Mouse (Mus musculus): ENCODE data around the gene 9930021J03Rik. TPM values are rescaled to one million over a fixed set of nuclear protein-coding genes. Genes with fewer than 3 reads are reported as not detected.
A peak's percentile ranks its signal among the peaks of the same experiment; 100 is the strongest.

9930021J03Rik gene
- polyA plus RNA-seq, 1 experiment, result 33.7 TPM

GRCm38 (mm10) chr19:29664934-29665333 is 140.9 kb downstream of the 9930021J03Rik start:
- TF ChIP-seq POLR2A (IDR thresholded peaks at IDR 0.05; ENCODE audit: insufficient read depth, low read length) (no peak), EP300 (IDR thresholded peaks at IDR 0.05; ENCODE audit: insufficient read depth, low read depth, low read length) (no peak), CTCF (IDR thresholded peaks at IDR 0.05; ENCODE audit: low read depth, low read length) (no peak)
- Histone ChIP-seq H3K4me3 (ENCODE audit: low read depth, low read length) (peak overlapping the region; percentile 63), H3K9ac (ENCODE audit: low read depth, poor library complexity, severe bottlenecking) (peak overlapping the region; percentile 54), H3K9me3 (replicated peaks; ENCODE audit: control insufficient read depth, insufficient read depth, low read length, poor library complexity, severe bottlenecking) (no peaks in the 10 kb centered on the region), H3K36me3 (ENCODE audit: control insufficient read depth, insufficient read depth, low read length, poor library complexity, severe bottlenecking) (no peaks in the 10 kb centered on the region), H3K27me3 (ENCODE audit: control insufficient read depth, insufficient read depth, low read length, poor library complexity, severe bottlenecking) (no peaks in the 10 kb centered on the region), H3K4me1 (ENCODE audit: control insufficient read depth, insufficient read depth, low read length) (no peaks in the 10 kb centered on the region), H3K27ac (ENCODE audit: insufficient read depth, low read length) (no peak overlapping the region)

Other genes with a start within 250 kb of the 9930021J03Rik start
- gene Ermp1, start 157.6 kb downstream of the 9930021J03Rik start, polyA plus RNA-seq (2011; ENCODE audit: insufficient read depth, insufficient read length, low read depth, missing spikeins), result 57.9 and 67.9 TPM in 2 replicates
- 0.99 TPM in 1 of 2 replicates, not detected in the other for gene Mlana, start 108.2 kb downstream of the 9930021J03Rik start, polyA plus RNA-seq (2011; ENCODE audit: insufficient read depth, insufficient read length, low read depth, missing spikeins)
- 7.5 and 9.9 TPM in 2 replicates for gene Ranbp6, start 7.0 kb upstream of the 9930021J03Rik start, polyA plus RNA-seq (2011; ENCODE audit: insufficient read depth, insufficient read length, low read depth, missing spikeins)
- 2.9 and 5.3 TPM in 2 replicates for gene Il33, start 119.1 kb upstream of the 9930021J03Rik start, polyA plus RNA-seq (2011; ENCODE audit: insufficient read depth, insufficient read length, low read depth, missing spikeins)
- gene Trpd52l3, start 197.8 kb upstream of the 9930021J03Rik start, polyA plus RNA-seq (2011; ENCODE audit: insufficient read depth, insufficient read length, low read depth, missing spikeins), result not detected in 2 replicates
- 104 and 107 TPM in 2 replicates for gene Uhrf2, start 224.5 kb upstream of the 9930021J03Rik start, polyA plus RNA-seq (2011; ENCODE audit: insufficient read depth, insufficient read length, low read depth, missing spikeins)

Measured in ES-Bruce4 (cell line).